Mouse (Mus musculus) small intestine, adult 2 months (tissue): ENCODE measurements around the gene 4930523C07Rik. TPM values are rescaled to one million over a fixed set of nuclear protein-coding genes. Genes with fewer than 3 reads are reported as not detected.
A peak's percentile ranks its signal among the peaks of the same experiment; 100 is the strongest.

ENCODE experiments used
- H3K27ac ChIP-seq: fragments of 200-500 bp; 2 replicates; pipeline ENCODE4 v1.5.1; 2012; ENCODE audit warnings: low read depth, low read length, control low read depth, inconsistent platforms; ENCODE audit not compliant: insufficient read depth
- H3K27me3 ChIP-seq: fragments of 200-500 bp; 2 replicates; pipeline ENCODE4 v1.6.1; 2012; ENCODE audit warnings: mild to moderate bottlenecking, moderate library complexity, low read length, inconsistent platforms; ENCODE audit not compliant: control insufficient read depth, insufficient read depth
- H3K36me3 ChIP-seq: fragments of 200-500 bp; 2 replicates; pipeline ENCODE4 v1.6.1; 2012; ENCODE audit warnings: mild to moderate bottlenecking, low read length, control low read depth, inconsistent platforms; ENCODE audit not compliant: control insufficient read depth, insufficient read depth
- H3K4me1 ChIP-seq: fragments of 200-500 bp; 2 replicates; pipeline ENCODE4 v1.6.1; 2012; ENCODE audit warnings: low read length, inconsistent platforms, mixed read lengths; ENCODE audit not compliant: control insufficient read depth, insufficient read depth, insufficient read length
- H3K4me3 ChIP-seq: fragments of 200-500 bp; 2 replicates; pipeline ENCODE4 v1.5.1; 2012; ENCODE audit warnings: low read depth, mild to moderate bottlenecking, control low read depth, inconsistent platforms, low read length, moderate library complexity
- CTCF ChIP-seq: fragments of 200-500 bp; IDR thresholded peaks from 2 replicates; pipeline ENCODE4 v1.5.1; 2012; ENCODE audit warnings: low read depth, mild to moderate bottlenecking, control low read depth, inconsistent platforms, low read length, moderate library complexity, mixed read lengths; ENCODE audit not compliant: insufficient replicate concordance, insufficient read length; ENCODE audit errors: extremely low read depth
- POLR2A ChIP-seq: fragments of 200-500 bp; IDR thresholded peaks from 2 replicates; pipeline ENCODE4 v1.6.1; 2012; ENCODE audit warnings: low read depth, mild to moderate bottlenecking, control low read depth, inconsistent platforms, low read length, moderate library complexity
- whole genome bisulfite sequencing: fragments of 180-500 bp; shearing (Covaris S2); methylation state at CpG from one replicate; pipeline ENCODE4 v1.1.7; 2018; 5-methylcytosine and 5-hydroxymethylcytosine counted together
- polyA plus RNA-seq: library from polyadenylated mRNA; depleted of rRNA; stranded (reverse); fragments of >200 nt; gene quantifications from 2 replicates; pipeline ENCODE4 v1.2.3, GENCODE M21; 2012

4930523C07Rik gene
- polyA plus RNA-seq, 1 experiment: 2.1 TPM

- H3K27me3 ChIP-seq: no peaks in the 10 kb centered on the region
- peaks cover 10% of the 10 kb centered on the region; the same call in 1 of the 2 replicates for H3K4me1 ChIP-seq
- TF ChIP-seq CTCF: no peak
- no peak for TF ChIP-seq POLR2A
- H3K4me3 ChIP-seq: no peak overlapping the region
- WGBS: 88% methylated on average over 7 of the region's 7 CpGs
- no peaks in the 10 kb centered on the region for H3K36me3 ChIP-seq
- H3K27ac ChIP-seq: no peak overlapping the region
Observed at GRCm38 (mm10) chr1:160047481-160047931, 3.3 kb downstream of the 4930523C07Rik start.

GRCm38 (mm10) chr1:160049131-160049880 is 5.1 kb downstream of the 4930523C07Rik start:
- 81% methylated on average over 5 of the region's 5 CpGs for WGBS
- Histone ChIP-seq H3K4me1 (peaks cover 8% of the 10 kb centered on the region; the same call in 1 of the 2 replicates), H3K27me3 (no peaks in the 10 kb centered on the region), H3K36me3 (no peaks in the 10 kb centered on the region), H3K4me3 (no peak overlapping the region), H3K27ac (no peak overlapping the region)
- TF ChIP-seq CTCF (no peak), POLR2A (no peak)

DNA sequence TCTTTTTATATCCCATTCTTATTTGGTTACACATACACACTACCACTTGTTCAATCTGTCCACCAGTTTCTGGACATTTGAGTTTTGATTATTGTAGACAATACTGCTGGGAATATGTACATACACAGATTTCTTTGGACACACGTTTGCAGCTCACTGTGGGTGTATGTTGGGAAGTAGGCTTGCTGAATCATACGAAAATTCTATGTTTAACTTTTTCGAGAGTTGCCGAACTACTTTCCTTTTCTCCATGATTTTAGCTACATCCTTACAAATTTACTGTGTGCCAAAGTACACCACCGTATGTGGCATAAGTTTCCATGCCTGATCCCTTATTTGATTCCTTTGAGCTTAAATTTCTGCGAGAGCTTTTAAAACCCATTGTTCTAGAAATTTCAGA is 6.7 kb downstream of the 4930523C07Rik start:
- 93% methylated on average over 6 of the region's 6 CpGs for WGBS
- Histone ChIP-seq H3K27me3 (no peaks in the 10 kb centered on the region), H3K4me3 (no peak overlapping the region)

GRCm38 (mm10) chr1:160052556-160053315 is 8.6 kb downstream of the 4930523C07Rik start:
- Histone ChIP-seq H3K4me1 (peaks cover 10% of the 10 kb centered on the region; the same call in 1 of the 2 replicates), H3K27ac (0 out of 2 replicates have a peak overlapping the region, but pooled peaks have one; percentile 32), H3K4me3 (no peak overlapping the region), H3K27me3 (no peaks in the 10 kb centered on the region), H3K36me3 (no peaks in the 10 kb centered on the region)
- WGBS: 90% methylated on average over 2 of the region's 2 CpGs
- TF ChIP-seq CTCF (no peak), POLR2A (no peak)

More for the DNA sequence above, 6.7 kb downstream of the 4930523C07Rik start:
- Histone ChIP-seq H3K27ac (no peak overlapping the region), H3K36me3 (no peaks in the 10 kb centered on the region), H3K4me1 (peaks cover 10% of the 10 kb centered on the region; the same call in 1 of the 2 replicates)
- TF ChIP-seq POLR2A (no peak), CTCF (no peak)

DNA sequence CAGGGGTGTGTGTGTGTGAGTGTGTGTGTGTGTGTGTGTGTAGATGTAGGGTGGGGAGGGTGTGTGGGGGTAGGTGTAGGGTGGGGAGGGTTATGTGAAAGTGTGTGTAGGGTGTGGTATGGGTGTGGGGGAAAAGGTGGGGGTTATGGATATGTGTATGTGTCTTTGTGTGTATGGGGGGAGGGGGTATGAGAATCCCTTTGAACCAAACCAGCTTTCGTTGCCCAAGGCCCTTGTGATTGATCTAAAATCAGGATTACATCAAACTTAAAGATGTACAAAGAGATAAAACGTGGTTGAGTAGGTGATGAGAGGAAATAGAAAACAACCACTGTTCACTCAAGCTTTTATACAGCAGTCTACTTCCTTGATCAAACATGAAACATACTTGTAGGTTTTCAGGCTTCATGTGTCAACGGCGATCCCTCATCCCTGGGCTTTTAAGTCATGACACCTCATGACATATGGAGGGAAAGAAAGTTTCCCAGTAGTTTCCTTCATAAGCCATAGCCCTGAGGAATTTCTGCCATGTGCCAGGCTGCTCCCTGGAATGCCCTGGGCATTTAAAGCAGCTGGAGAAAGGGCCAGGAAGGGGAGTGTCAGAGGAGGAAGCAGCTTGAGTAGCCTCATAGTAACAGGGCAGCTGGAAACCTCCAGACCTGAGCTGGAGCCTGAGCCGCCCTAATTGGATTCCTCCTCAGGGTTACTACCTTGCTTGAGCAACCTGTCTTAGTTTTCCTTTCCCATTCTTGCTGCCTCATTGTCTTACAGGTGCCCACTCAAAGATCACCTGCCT is 9.5 kb downstream of the 4930523C07Rik start:
- no peak for TF ChIP-seq POLR2A
- Histone ChIP-seq H3K27ac (no peak overlapping the region; the same call in 1 of the 2 replicates), H3K4me3 (no peak overlapping the region), H3K36me3 (no peaks in the 10 kb centered on the region), H3K27me3 (no peaks in the 10 kb centered on the region), H3K4me1 (peaks cover 10% of the 10 kb centered on the region; the same call in 1 of the 2 replicates)
- WGBS: 49% methylated on average over 5 of the region's 5 CpGs

GRCm38 (mm10) chr1:160054366-160055078 is 10.3 kb downstream of the 4930523C07Rik start:
- H3K27me3 ChIP-seq: no peaks in the 10 kb centered on the region

More at GRCm38 (mm10) chr1:160054366-160055078, 10.3 kb downstream of the 4930523C07Rik start:
- TF ChIP-seq CTCF: no peak
- TF ChIP-seq POLR2A: no peak
- Histone ChIP-seq H3K4me3 (no peak overlapping the region), H3K27ac (no peak overlapping the region), H3K36me3 (no peaks in the 10 kb centered on the region), H3K4me1 (peaks cover 7% of the 10 kb centered on the region; the same call in 1 of the 2 replicates)
- WGBS: 49% methylated on average over 5 of the region's 5 CpGs
